Mouse (Mus musculus): ENCODE results near the gene 1810010H24Rik. TPM values are rescaled to one million over a fixed set of nuclear protein-coding genes. Genes with fewer than 3 reads are reported as not detected.
"Not testable (repeated sequence)": the region's sequence is repeated elsewhere in the genome, so short reads cannot be mapped to it uniquely, and the experiment has no call there.

1810010H24Rik gene
- 1 to 10 TPM in 1 of 2 experiments, under 1 TPM in 1; 0.64 to 1.3 TPM for total RNA-seq (2021)
- long read RNA-seq, experiment 1, partial matches to known transcripts, result 1 of 3 reads
- long read RNA-seq, experiment 1, other reads (novel, unspliced or antisense), result 2 of 3 reads
- long read RNA-seq, experiment 2, partial matches to known transcripts, result 1 of 1 reads
- long read RNA-seq, experiment 2, other reads (novel, unspliced or antisense), result 0 of 1 reads

GRCm38 (mm10) chr11:107025411-107026321, at the start of gene 1810010H24Rik:
1810010H24Rik (plus strand) TSS chr11:107025681.
- intact Hi-C loops (cut with DNase I), result no loop called here
- peak in 1 of 2 experiments; percentile 37 for DNase-seq

- intact Hi-C loops (cut with DNase I), result no loop called here
- DNase-seq, result peak; percentile 54 to 66
These were observed 49.3 kb upstream of the 1810010H24Rik start for GRCm38 (mm10) chr11:106976194-106976593.

- DNase-seq, result peak in 1 of 2 experiments; percentile 41
- intact Hi-C loops (cut with DNase I), result loop anchor here (2.0 to 5.0 kb wide), 2 partner anchors 60 to 128 kb away; partner anchors contain the start of gene Smurf2
These were observed 45.0 kb upstream of the 1810010H24Rik start for GRCm38 (mm10) chr11:106980455-106980854.

- no peak for DNase-seq
- intact Hi-C loops (cut with DNase I), result loop anchor here (2.0 to 5.0 kb wide), 2 partner anchors 61 to 129 kb away; partner anchors contain the start of gene Smurf2
These were observed 43.7 kb upstream of the 1810010H24Rik start for GRCm38 (mm10) chr11:106981787-106982186.

GRCm38 (mm10) chr11:106982351-106982750, 43.1 kb upstream of the 1810010H24Rik start:
- no peak for DNase-seq
- intact Hi-C loops (cut with DNase I), result loop anchor here (5.0 kb wide), 1 partner anchor 130 kb away; no protein-coding TSS in a partner anchor

DNA sequence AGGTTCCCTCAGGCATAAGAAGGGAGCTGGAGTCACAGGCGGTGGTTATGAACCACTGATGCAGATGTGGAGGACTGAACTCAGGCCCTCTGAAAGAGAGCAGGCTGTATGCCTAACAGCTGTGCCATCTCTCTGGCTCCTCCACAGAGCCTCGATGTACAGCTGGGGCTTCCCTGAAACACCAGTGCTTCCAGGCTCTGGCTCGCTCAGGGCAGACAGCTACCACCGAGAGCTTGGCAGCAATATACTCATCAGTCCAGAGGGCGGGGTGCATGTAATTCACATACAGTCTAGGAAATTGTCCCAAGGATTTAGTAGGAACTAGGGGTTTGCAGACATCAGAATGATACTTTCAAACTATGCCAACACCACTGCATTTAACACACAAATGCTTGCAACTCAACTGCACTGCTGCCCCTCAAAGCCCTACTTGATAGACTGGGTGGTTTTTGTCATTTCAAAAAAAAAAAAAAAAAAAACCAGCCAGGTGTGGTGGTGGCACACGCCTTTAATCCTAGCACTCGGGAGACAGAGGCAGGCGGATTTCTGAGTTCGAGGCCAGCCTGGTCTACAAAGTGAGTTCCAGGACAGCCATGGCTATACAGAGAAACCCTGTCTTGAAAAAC, 39.4 kb upstream of the 1810010H24Rik start:
- DNase-seq; intact Hi-C loops (cut with DNase I): not testable (repeated sequence)

GRCm38 (mm10) chr11:106987384-106987783, 38.1 kb upstream of the 1810010H24Rik start:
- DNase-seq, result no peak
- intact Hi-C loops (cut with DNase I), result no loop called here

- intact Hi-C loops (cut with DNase I), result no loop called here
- DNase-seq, result no peak
These were observed 31.0 kb upstream of the 1810010H24Rik start for GRCm38 (mm10) chr11:106994246-106995085.

- DNase-seq; intact Hi-C loops (cut with DNase I): not testable (repeated sequence)
These were observed 29.0 kb upstream of the 1810010H24Rik start for GRCm38 (mm10) chr11:106996492-106996891.

GRCm38 (mm10) chr11:106997976-106998375, 27.5 kb upstream of the 1810010H24Rik start:
- DNase-seq, result no peak
- intact Hi-C loops (cut with DNase I), result no loop called here

DNA sequence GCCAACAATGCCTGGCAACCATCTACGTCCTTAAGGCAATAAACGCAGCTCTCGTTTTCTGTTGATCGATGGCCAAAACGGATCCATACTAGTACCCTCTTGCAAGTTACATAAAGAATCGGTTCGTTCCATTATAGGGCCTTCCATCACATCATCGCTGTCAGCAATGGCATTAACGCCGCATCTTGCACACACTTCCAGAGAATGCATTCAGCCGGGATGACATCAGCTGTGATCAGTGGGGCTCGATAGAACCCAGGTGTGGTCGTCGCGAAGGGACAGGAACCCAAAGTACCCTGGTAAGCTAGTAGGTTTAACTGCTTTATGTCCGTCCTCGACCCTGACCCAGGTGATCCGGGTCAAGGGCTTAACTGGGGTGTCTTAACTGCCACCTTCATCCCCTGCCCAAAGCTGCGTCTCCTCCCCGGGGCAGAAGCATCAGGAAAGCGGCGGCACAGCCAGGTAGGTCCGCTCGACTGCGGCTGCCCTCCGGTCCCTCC, 26.8 kb upstream of the 1810010H24Rik start:
- intact Hi-C loops (cut with DNase I), result no loop called here
- DNase-seq, result no peak

DNA sequence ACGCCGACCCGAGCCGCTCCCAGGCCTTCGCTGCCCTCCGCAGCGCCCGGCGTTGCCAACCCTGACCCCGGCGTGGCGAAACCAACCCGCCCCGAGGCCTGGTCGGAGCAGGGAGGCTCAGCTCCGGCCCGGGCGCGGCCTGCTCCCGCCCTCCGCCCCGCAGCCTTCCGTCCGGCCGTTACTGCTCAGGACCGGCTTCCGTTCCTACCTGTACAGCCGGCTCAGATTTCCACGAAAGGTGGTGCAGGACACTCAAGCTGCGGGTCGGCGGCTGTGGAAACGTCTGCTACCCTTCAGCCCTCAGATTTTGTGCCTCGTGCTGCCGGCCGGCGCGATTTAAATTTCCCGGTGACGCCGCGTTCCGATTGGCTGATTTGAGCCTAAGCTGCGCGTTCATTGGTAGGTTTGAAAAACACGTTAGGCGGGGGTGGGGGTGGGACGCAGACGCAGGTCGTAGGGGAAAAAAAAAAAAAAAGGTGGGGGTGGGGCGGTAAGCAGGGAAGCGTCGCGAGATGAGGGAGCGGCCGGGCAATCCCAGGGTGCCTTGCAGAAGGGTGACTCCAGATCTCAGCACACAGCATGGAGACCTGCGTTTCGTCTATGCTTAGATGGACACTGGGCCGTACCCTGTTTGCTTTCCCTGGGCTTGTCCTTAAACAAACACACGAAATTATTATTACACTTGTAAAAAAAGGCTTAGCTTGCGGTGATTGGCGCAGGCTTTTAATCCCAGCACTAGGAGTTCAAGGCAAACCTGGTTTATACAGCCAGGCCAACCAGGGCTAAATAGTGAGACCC, 26.1 kb upstream of the 1810010H24Rik start, which contains the start of gene Kpna2:
Gene Kpna2 (minus strand): TSS at position 391 of the 798 bp plus-strand sequence.
- peak; percentile 85 for DNase-seq

GRCm38 (mm10) chr11:106999949-107000513, 25.4 kb upstream of the 1810010H24Rik start:
- no peak for DNase-seq
- intact Hi-C loops (cut with DNase I), result no loop called here

More for the DNA sequence above, 26.1 kb upstream of the 1810010H24Rik start, which contains the start of gene Kpna2:
- intact Hi-C loops (cut with DNase I), result no loop called here

- no peak for DNase-seq
- intact Hi-C loops (cut with DNase I), result no loop called here
These were observed 23.5 kb upstream of the 1810010H24Rik start for GRCm38 (mm10) chr11:107001760-107002675.

- intact Hi-C loops (cut with DNase I), result no loop called here
- DNase-seq, result no peak
These were observed 19.9 kb upstream of the 1810010H24Rik start for GRCm38 (mm10) chr11:107005538-107005937.

GRCm38 (mm10) chr11:107010447-107010846, 15.0 kb upstream of the 1810010H24Rik start:
- no peak for DNase-seq
- intact Hi-C loops (cut with DNase I), result no loop called here

- no peak for DNase-seq
- intact Hi-C loops (cut with DNase I), result no loop called here
These were observed 14.3 kb upstream of the 1810010H24Rik start for GRCm38 (mm10) chr11:107011171-107011570.

Data from gastrocnemius, postnatal 36 days (tissue).